Mouse (Mus musculus) embryonic facial prominence, embryonic 11.5 days (tissue): Measurements from ENCODE around the gene Gm42906. TPM values are rescaled to one million over a fixed set of nuclear protein-coding genes. Genes with fewer than 3 reads are reported as not detected.

Experiments
- ATAC-seq: fragments of 200-750 bp; cut with Nextera tagmentation; replicated peaks from 2 replicates; pipeline ENCODE4 v1.8.0; 2017; ENCODE audit warnings: low read depth; ENCODE audit not compliant: insufficient number of reproducible peaks, low FRiP score, low TSS enrichment
- DNase-seq: peaks from one replicate; pipeline ENCODE4 v3.0.0-alpha.2; 2015; ENCODE audit warnings: low spot score
- H3K27ac ChIP-seq: fragments of 300-500 bp; sonication (generic); replicated peaks from 2 replicates; pipeline ENCODE4 v1.5.1; 2014; ENCODE audit warnings: mild to moderate bottlenecking, low read depth, low read length, control low read depth
- H3K27me3 ChIP-seq: fragments of 300-500 bp; sonication (generic); 2 replicates; pipeline ENCODE4 v1.6.1; 2014; ENCODE audit warnings: mild to moderate bottlenecking, low read length, moderate library complexity, mixed read lengths; ENCODE audit not compliant: control insufficient read depth, insufficient read depth
- H3K36me3 ChIP-seq: fragments of 300-500 bp; sonication (generic); replicated peaks from 2 replicates; pipeline ENCODE4 v1.6.1; 2014; ENCODE audit warnings: low read depth, mild to moderate bottlenecking, low read length, moderate library complexity, mixed read lengths; ENCODE audit not compliant: control insufficient read depth, insufficient read depth
- H3K4me1 ChIP-seq: fragments of 300-500 bp; sonication (generic); 2 replicates; pipeline ENCODE4 v1.6.1; 2014; ENCODE audit warnings: low read length, mixed read lengths; ENCODE audit not compliant: control insufficient read depth, insufficient read depth
- H3K4me2 ChIP-seq: fragments of 300-500 bp; sonication (generic); 2 replicates; pipeline ENCODE4 v1.6.1; 2014; ENCODE audit warnings: low read depth, mild to moderate bottlenecking, control low read depth, low read length, moderate library complexity
- H3K4me3 ChIP-seq: fragments of 300-500 bp; sonication (generic); 2 replicates; pipeline ENCODE4 v1.5.1; 2014; ENCODE audit warnings: low read depth, low read length, control low read depth
- H3K9ac ChIP-seq: fragments of 300-500 bp; sonication (generic); replicated peaks from 2 replicates; pipeline ENCODE4 v1.6.1; 2014; ENCODE audit warnings: mild to moderate bottlenecking, control low read depth, low read length
- H3K9me3 ChIP-seq: fragments of 300-500 bp; sonication (generic); replicated peaks from 2 replicates; pipeline ENCODE4 v1.6.1; 2016; ENCODE audit warnings: mild to moderate bottlenecking, low read length, inconsistent platforms, mixed read lengths; ENCODE audit not compliant: control insufficient read depth
- WGBS: fragments of 180-500 bp; shearing (Covaris S2); extraction: QIAGEN DNeasy Blood & Tissue Kit; methylation state at CpG from one replicate; pipeline ENCODE4 v1.1.7; 2014; 5-methylcytosine and 5-hydroxymethylcytosine counted together
- polyA plus RNA-seq: library from polyadenylated mRNA; unstranded; fragments of >200 nt; fragmentation: Nextera tagmentation; extraction: Ambion mirVana; gene quantifications from 2 replicates; pipeline ENCODE4 v1.2.1, GENCODE M21; 2014

The Gm42906 gene
- polyA plus RNA-seq, 1 experiment from 2014 or later: not detected

DNA sequence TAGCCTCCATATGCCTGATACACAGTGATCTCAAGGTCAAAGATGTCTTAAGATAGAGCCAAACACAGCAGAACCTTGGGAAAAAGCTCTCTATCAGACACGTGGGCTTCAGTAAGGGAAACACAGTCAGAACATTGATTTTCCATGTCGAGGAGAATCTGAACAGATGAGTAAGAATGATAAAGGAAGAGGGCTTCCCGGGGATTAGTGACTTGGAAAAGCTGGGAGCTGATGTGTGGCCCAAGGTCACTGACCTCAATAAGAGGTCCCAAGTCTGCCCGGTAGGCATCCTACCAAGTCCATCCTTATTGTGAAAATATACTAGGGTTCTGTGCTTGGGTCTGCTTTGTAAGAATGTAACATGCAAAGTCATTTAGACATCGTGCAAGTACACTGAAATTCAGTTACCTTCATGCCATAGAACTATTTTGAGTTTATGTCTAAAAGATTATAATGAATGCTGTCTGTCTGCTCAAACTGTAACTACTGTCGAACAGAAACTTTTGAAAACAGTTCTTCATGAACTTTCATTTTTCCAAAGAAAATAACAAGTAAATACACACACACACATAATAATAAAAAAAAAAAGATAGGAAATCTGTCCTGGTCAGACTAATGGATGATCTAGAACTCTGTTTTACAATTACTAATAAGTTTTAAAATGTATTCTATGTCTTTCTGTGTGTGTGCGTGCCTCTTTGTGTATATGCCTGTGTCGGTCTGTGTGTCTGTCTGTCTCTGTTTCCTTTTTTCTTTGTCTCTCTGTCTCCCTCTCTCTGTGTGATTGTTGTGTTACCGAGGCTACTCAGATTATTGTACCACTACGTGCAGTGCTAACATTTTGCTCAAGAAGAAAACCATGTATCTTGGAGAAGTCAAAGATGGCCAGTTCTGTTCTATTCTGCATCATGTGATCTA, 322.6 kb downstream of the Gm42906 start:
- no peak overlapping the region for H3K4me2 ChIP-seq
- H3K4me1 ChIP-seq: no peaks in the 10 kb centered on the region; the same call in 1 of the 2 replicates
- no peak overlapping the region for H3K4me3 ChIP-seq
- no peak overlapping the region for H3K9ac ChIP-seq
- H3K9me3 ChIP-seq: no peaks in the 10 kb centered on the region
- no peaks in the 10 kb centered on the region for H3K36me3 ChIP-seq
- 75% methylated on average over 10 of the region's 10 CpGs for WGBS
- no peaks in the 10 kb centered on the region for H3K27me3 ChIP-seq
- DNase-seq (no peak), ATAC-seq (no peak)
- no peak overlapping the region for H3K27ac ChIP-seq

GRCm38 (mm10) chr5:151104354-151105053, 323.5 kb downstream of the Gm42906 start:
- WGBS: 69% methylated on average over 9 of the region's 9 CpGs
- H3K9ac ChIP-seq: no peak overlapping the region
- no peak for DNase-seq

DNA sequence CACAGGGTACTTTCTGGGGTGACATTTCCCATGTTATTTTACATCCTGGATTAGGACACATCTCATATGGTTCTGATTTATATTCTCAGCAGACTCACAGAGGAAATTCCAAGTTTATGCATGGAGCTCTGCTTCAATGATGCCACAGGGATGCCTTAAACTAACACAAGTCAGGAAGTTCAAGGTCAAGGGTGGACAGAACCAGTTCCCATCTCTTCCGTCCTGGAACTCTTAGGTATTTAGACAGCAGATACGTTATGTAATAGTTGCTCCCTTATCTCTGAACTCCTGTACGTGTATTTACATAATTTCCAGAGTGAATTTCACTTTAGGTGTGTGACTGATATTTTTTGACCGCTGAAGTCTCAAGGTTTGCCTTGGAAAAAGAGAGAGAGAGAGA, 324.7 kb downstream of the Gm42906 start:
- H3K9me3 ChIP-seq: no peaks in the 10 kb centered on the region
- ATAC-seq (no peak), DNase-seq (peak; percentile 47)
- no peak overlapping the region for H3K27ac ChIP-seq
- no peaks in the 10 kb centered on the region for H3K4me1 ChIP-seq
- WGBS: 56% methylated on average over 4 of the region's 4 CpGs
- no peak overlapping the region for H3K4me2 ChIP-seq
- H3K27me3 ChIP-seq: no peaks in the 10 kb centered on the region
- H3K36me3 ChIP-seq: no peaks in the 10 kb centered on the region
- no peak overlapping the region for H3K9ac ChIP-seq
- no peak overlapping the region for H3K4me3 ChIP-seq

More at GRCm38 (mm10) chr5:151104354-151105053, 323.5 kb downstream of the Gm42906 start:
- no peaks in the 10 kb centered on the region for H3K4me1 ChIP-seq
- H3K27me3 ChIP-seq: no peaks in the 10 kb centered on the region
- H3K9me3 ChIP-seq: no peaks in the 10 kb centered on the region
- no peaks in the 10 kb centered on the region for H3K36me3 ChIP-seq
- no peak overlapping the region for H3K27ac ChIP-seq
- 0 out of 2 replicates have a peak, but pooled peaks have one; percentile 55 for ATAC-seq
- H3K4me2 ChIP-seq: no peak overlapping the region
- no peak overlapping the region for H3K4me3 ChIP-seq

- DNase-seq: no peak
- no peaks in the 10 kb centered on the region for H3K4me1 ChIP-seq
- no peak overlapping the region for H3K4me3 ChIP-seq
- no peaks in the 10 kb centered on the region for H3K27me3 ChIP-seq
- 49% methylated on average over 2 of the region's 2 CpGs for WGBS
- no peak for ATAC-seq
- no peaks in the 10 kb centered on the region for H3K9me3 ChIP-seq
- no peaks in the 10 kb centered on the region for H3K36me3 ChIP-seq
- no peak overlapping the region for H3K9ac ChIP-seq
- no peak overlapping the region for H3K27ac ChIP-seq
- no peak overlapping the region for H3K4me2 ChIP-seq
Measured at GRCm38 (mm10) chr5:151102262-151102661, 325.7 kb downstream of the Gm42906 start.

DNA sequence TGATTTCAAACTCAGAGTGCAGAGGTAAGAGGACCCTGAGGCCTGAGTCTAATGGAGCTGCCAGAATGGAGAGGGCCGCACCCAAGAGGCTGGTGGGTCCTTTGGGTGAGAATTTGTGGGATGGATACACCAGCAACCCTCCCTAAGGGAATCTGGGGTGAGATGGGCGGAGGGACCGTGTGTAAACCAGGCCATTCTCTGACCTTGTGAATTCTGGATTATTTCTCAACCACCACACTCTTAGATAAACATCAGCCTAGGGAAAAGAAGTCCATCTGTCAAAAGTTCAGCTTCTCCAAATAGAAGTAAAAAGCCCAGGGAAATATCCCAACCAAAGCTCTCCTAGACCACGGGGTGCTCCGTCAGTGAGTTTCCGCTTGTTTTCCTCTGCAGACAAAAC, 332.0 kb downstream of the Gm42906 start:
- H3K9ac ChIP-seq: no peak overlapping the region
- WGBS: 76% methylated on average over 6 of the region's 6 CpGs
- no peaks in the 10 kb centered on the region for H3K9me3 ChIP-seq
- no peaks in the 10 kb centered on the region for H3K27me3 ChIP-seq
- H3K4me3 ChIP-seq: no peak overlapping the region
- DNase-seq (no peak), ATAC-seq (no peak)
- H3K4me2 ChIP-seq: no peak overlapping the region
- H3K4me1 ChIP-seq: no peaks in the 10 kb centered on the region
- no peaks in the 10 kb centered on the region for H3K36me3 ChIP-seq
- H3K27ac ChIP-seq: no peak overlapping the region

GRCm38 (mm10) chr5:151092886-151093665, 334.9 kb downstream of the Gm42906 start:
- no peaks in the 10 kb centered on the region for H3K4me1 ChIP-seq
- no peak for DNase-seq
- WGBS: 76% methylated on average over 3 of the region's 3 CpGs
- H3K27ac ChIP-seq: no peak overlapping the region
- H3K4me2 ChIP-seq: no peak overlapping the region
- no peaks in the 10 kb centered on the region for H3K9me3 ChIP-seq
- ATAC-seq: no peak
- H3K4me3 ChIP-seq: no peak overlapping the region
- no peaks in the 10 kb centered on the region for H3K27me3 ChIP-seq
- no peak overlapping the region for H3K9ac ChIP-seq
- H3K36me3 ChIP-seq: no peaks in the 10 kb centered on the region

GRCm38 (mm10) chr5:151090996-151091395, 337.0 kb downstream of the Gm42906 start:
- Histone ChIP-seq H3K27me3 (no peaks in the 10 kb centered on the region), H3K36me3 (no peaks in the 10 kb centered on the region), H3K9ac (no peak overlapping the region), H3K9me3 (no peaks in the 10 kb centered on the region), H3K4me2 (no peak overlapping the region), H3K4me1 (no peaks in the 10 kb centered on the region), H3K4me3 (no peak overlapping the region), H3K27ac (no peak overlapping the region)
- no peak for DNase-seq
- ATAC-seq: no peak
- 96% methylated on average over 6 of the region's 6 CpGs for WGBS
